Mouse (Mus musculus) kidney, postnatal 0 days (tissue): Measurements from ENCODE around the gene Epha2. TPM values are rescaled to one million over a fixed set of nuclear protein-coding genes. Genes with fewer than 3 reads are reported as not detected.

Experiments
- ATAC-seq: fragments of 200-750 bp; cut with Nextera tagmentation; replicated peaks from 2 replicates; pipeline ENCODE4 v1.8.0; 2017; ENCODE audit warnings: low read depth, moderate number of reproducible peaks, moderate TSS enrichment, moderate library complexity; ENCODE audit not compliant: low FRiP score
- DNase-seq: peaks from one replicate; pipeline ENCODE4 v3.0.0-alpha.2; 2016; ENCODE audit warnings: low spot score
- H3K27ac ChIP-seq: fragments of 300-500 bp; sonication (generic); 2 replicates; pipeline ENCODE4 v1.5.1; 2014; ENCODE audit warnings: mild to moderate bottlenecking
- H3K27me3 ChIP-seq: fragments of 300-500 bp; sonication (generic); 2 replicates; pipeline ENCODE4 v1.6.1; 2014; ENCODE audit warnings: low read length, mixed read lengths; ENCODE audit not compliant: insufficient read depth
- H3K36me3 ChIP-seq: fragments of 300-500 bp; sonication (generic); 2 replicates; pipeline ENCODE4 v1.6.1; 2014; ENCODE audit warnings: low read length, mixed read lengths; ENCODE audit not compliant: insufficient read depth
- H3K4me1 ChIP-seq: fragments of 300-500 bp; sonication (generic); replicated peaks from 2 replicates; pipeline ENCODE4 v1.6.1; 2014; ENCODE audit warnings: antibody characterized with exemption, low read length, mixed read lengths; ENCODE audit not compliant: insufficient read depth
- H3K4me2 ChIP-seq: fragments of 300-500 bp; sonication (generic); 2 replicates; pipeline ENCODE4 v1.6.1; 2014; ENCODE audit warnings: mild to moderate bottlenecking, low read length, moderate library complexity, mixed read lengths
- H3K4me3 ChIP-seq: fragments of 300-500 bp; sonication (generic); replicated peaks from 2 replicates; pipeline ENCODE4 v1.5.1; 2014; ENCODE audit warnings: low read depth, low read length
- H3K9ac ChIP-seq: fragments of 300-500 bp; sonication (generic); 2 replicates; pipeline ENCODE4 v1.6.1; 2014; ENCODE audit warnings: low read depth, low read length
- H3K9me3 ChIP-seq: fragments of 300-500 bp; sonication (generic); replicated peaks from 2 replicates; pipeline ENCODE4 v1.6.1; 2016; ENCODE audit warnings: low read length, inconsistent platforms, mixed read lengths
- CTCF ChIP-seq: IDR thresholded peaks from 2 replicates; pipeline ENCODE4 v1.5.1; 2016; ENCODE audit warnings: antibody characterized with exemption, low read depth, mild to moderate bottlenecking, moderate library complexity
- WGBS: fragments of 180-500 bp; shearing (Covaris S2); extraction: QIAGEN DNeasy Blood & Tissue Kit; methylation state at CpG from one replicate; pipeline ENCODE4 v1.1.7; 2014; 5-methylcytosine and 5-hydroxymethylcytosine counted together
- polyA plus RNA-seq: library from polyadenylated mRNA; unstranded; fragments of >200 nt; fragmentation: Nextera tagmentation; extraction: Ambion mirVana; gene quantifications from 2 replicates; pipeline ENCODE4 v1.2.1, GENCODE M21; 2015

Epha2 gene
- polyA plus RNA-seq, 1 experiment from 2014 or later = 5.6 TPM

- no peak overlapping the region for H3K27ac ChIP-seq
Measured at GRCm38 (mm10) chr4:141347365-141347797, 46.3 kb downstream of the Epha2 start.

GRCm38 (mm10) chr4:141348616-141349015 lies 47.6 kb downstream of the Epha2 start:
- Histone ChIP-seq H3K27me3 (no peaks in the 10 kb centered on the region), H3K4me2 (no peak overlapping the region), H3K36me3 (no peaks in the 10 kb centered on the region), H3K9ac (no peak overlapping the region), H3K9me3 (no peaks in the 10 kb centered on the region), H3K27ac (no peak overlapping the region), H3K4me3 (no peak overlapping the region), H3K4me1 (no peaks in the 10 kb centered on the region; the same call in 1 of the 2 replicates)
- WGBS = 47% methylated on average over 11 of the region's 11 CpGs
- no peak for DNase-seq
- no peak for TF ChIP-seq CTCF
- ATAC-seq = no peak

More at GRCm38 (mm10) chr4:141347365-141347797, 46.3 kb downstream of the Epha2 start:
- Histone ChIP-seq H3K36me3 (no peaks in the 10 kb centered on the region), H3K9me3 (no peaks in the 10 kb centered on the region), H3K4me3 (no peak overlapping the region), H3K4me2 (no peak overlapping the region), H3K4me1 (no peaks in the 10 kb centered on the region), H3K9ac (no peak overlapping the region), H3K27me3 (no peaks in the 10 kb centered on the region)
- peak; percentile 81 for ATAC-seq
- no peak for TF ChIP-seq CTCF
- peak; percentile 33 for DNase-seq
- whole genome bisulfite sequencing = 46% methylated on average over 8 of the region's 8 CpGs

GRCm38 (mm10) chr4:141350015-141350414 lies 49.0 kb downstream of the Epha2 start:
- DNase-seq = no peak
- Histone ChIP-seq H3K27ac (no peak overlapping the region), H3K4me1 (no peaks in the 10 kb centered on the region; the same call in 1 of the 2 replicates), H3K9me3 (no peaks in the 10 kb centered on the region), H3K4me3 (no peak overlapping the region), H3K36me3 (no peaks in the 10 kb centered on the region), H3K9ac (no peak overlapping the region), H3K4me2 (no peak overlapping the region), H3K27me3 (no peaks in the 10 kb centered on the region)
- 60% methylated on average over 12 of the region's 12 CpGs for WGBS
- no peak for ATAC-seq
- no peak for TF ChIP-seq CTCF

DNA sequence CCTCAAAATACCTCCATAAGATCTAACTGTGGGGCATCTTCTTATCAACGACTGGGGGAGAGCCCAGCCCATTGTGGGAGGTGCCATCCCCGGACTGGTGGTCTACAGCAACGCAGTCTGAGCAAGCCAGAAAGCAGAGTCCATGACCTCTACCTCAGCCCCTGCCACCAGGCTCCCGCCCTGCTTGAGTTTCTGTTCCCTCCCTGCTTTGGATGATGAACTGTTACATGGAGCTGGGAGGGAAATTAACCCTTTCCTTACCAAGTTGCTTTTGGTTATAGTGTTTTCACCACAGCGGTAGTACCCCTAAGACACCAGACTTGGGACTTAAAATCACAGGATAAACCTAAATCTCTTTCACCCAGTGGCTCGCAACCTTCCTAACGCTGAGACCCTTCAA lies 50.9 kb downstream of the Epha2 start:
- no peak for TF ChIP-seq CTCF
- H3K36me3 ChIP-seq = no peaks in the 10 kb centered on the region
- no peak overlapping the region for H3K9ac ChIP-seq
- no peaks in the 10 kb centered on the region; the same call in 1 of the 2 replicates for H3K4me1 ChIP-seq
- H3K9me3 ChIP-seq = no peaks in the 10 kb centered on the region
- no peak overlapping the region for H3K4me2 ChIP-seq
- peak; percentile 42 for DNase-seq
- H3K27ac ChIP-seq = no peak overlapping the region
- 39% methylated on average over 7 of the region's 7 CpGs for WGBS
- H3K4me3 ChIP-seq = no peak overlapping the region
- ATAC-seq = no peak
- no peaks in the 10 kb centered on the region for H3K27me3 ChIP-seq

DNA sequence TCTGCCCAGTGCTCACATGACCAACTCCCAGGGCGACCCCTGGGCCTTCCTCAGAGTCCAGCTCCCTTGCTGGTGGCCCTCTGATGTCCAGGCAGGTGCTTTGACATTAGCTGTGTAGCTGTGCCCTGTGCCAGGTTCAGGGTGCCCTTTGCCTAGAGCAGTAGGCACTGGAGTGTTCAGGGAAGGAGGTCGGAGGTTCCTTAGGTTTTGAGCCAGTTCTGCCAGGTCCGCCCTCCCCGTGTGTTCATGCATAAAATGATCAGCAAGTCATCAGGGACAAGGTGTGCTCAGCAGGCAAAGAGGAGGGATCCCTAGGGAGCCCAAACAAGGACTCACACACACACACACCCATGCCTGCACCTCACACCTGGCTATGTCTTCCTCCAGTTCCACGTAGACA lies 51.9 kb downstream of the Epha2 start:
- 0 out of 2 replicates have a peak overlapping the region, but pooled peaks have one; percentile 2 for H3K27ac ChIP-seq
- H3K4me2 ChIP-seq = no peak overlapping the region
- no peak for DNase-seq
- H3K9me3 ChIP-seq = no peaks in the 10 kb centered on the region
- no peak for ATAC-seq
- no peaks in the 10 kb centered on the region for H3K36me3 ChIP-seq
- H3K4me1 ChIP-seq = no peaks in the 10 kb centered on the region; the same call in 1 of the 2 replicates
- H3K4me3 ChIP-seq = no peak overlapping the region
- no peak overlapping the region for H3K9ac ChIP-seq
- H3K27me3 ChIP-seq = no peaks in the 10 kb centered on the region
- WGBS = 62% methylated on average over 5 of the region's 5 CpGs
- no peak for TF ChIP-seq CTCF

DNA sequence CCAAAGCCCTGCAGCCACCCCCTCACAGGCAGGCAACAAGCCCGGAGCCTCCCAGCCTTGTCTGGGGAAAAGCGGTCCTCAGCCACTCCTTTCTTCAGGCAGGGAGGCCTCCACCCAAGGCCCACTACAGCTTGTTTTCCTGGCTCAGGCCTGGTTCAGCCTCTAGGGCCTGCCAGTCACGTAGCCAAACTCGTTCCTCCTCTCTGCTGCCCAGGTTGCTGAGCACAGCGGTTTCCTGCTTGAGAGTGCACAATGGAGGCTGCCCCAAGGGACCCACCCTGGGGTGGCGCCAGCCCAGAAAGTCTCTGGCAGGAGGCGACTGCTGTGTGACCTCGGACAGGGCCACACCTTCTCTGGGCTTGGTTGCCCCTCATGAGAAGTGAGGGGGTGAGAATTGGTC lies 52.8 kb downstream of the Epha2 start:
- Histone ChIP-seq H3K36me3 (no peaks in the 10 kb centered on the region), H3K27me3 (no peaks in the 10 kb centered on the region), H3K9ac (no peak overlapping the region), H3K27ac (peak overlapping the region; percentile 2; the same call in 1 of the 2 replicates), H3K4me1 (no peaks in the 10 kb centered on the region; the same call in 1 of the 2 replicates), H3K9me3 (no peaks in the 10 kb centered on the region), H3K4me2 (no peak overlapping the region), H3K4me3 (no peak overlapping the region)
- no peak for ATAC-seq
- no peak for DNase-seq
- 59% methylated on average over 8 of the region's 8 CpGs for WGBS
- TF ChIP-seq CTCF = no peak

- DNase-seq = no peak
Measured at GRCm38 (mm10) chr4:141357811-141358210, 56.8 kb downstream of the Epha2 start.

More at GRCm38 (mm10) chr4:141357811-141358210, 56.8 kb downstream of the Epha2 start:
- Histone ChIP-seq H3K9ac (no peak overlapping the region), H3K27ac (no peak overlapping the region), H3K4me2 (no peak overlapping the region), H3K27me3 (no peaks in the 10 kb centered on the region), H3K9me3 (no peaks in the 10 kb centered on the region), H3K36me3 (no peaks in the 10 kb centered on the region), H3K4me1 (no peaks in the 10 kb centered on the region; the same call in 1 of the 2 replicates), H3K4me3 (no peak overlapping the region)
- TF ChIP-seq CTCF = no peak
- ATAC-seq = no peak
